Mouse (Mus musculus): ENCODE data around the gene Cd164l2.

Gene Cd164l2

DNA sequence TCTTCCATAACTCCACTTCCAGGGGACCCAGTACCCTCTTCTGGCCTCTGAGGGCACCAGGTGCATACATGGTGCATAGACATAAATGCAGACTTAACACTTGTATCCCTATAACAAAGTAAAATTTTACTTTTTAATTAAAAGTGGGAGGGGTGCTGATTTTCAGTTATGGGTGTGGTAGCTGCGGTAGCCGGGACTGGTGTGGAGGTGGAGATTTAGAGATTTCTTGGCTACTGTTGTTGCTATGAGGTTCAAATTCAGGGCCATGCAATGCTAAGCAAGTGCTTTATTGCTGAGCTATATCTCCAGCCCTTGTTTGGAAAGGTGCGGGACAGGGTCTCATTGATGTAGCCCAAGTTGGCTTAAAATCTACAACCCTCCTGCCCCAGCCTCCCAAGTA is 6.8 kb downstream of the Cd164l2 start:
- DNase-seq (ENCODE audit: low read depth in 1 of 2, low spot score in 2 of 2) = no peak

DNA sequence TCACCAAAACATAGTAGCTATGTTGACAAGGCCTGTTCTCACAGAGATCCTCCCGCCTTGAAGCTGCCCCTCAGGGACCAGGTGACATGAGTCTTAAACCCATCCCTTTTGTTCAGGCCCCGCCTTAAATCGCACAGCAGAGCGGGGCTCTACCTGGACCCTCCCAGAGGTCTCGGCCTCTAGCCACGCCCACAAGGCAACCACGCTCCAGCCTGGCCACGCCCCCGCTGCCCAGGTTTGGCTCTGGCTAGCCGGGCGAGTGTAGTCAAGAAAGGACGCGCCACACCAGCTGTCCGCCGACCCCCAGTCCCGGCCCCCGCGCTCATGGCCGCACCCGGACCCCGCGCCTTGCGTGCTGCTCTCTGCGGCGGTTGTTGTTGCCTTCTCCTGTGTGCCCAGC is 8.7 kb downstream of the Cd164l2 start:
- no peak for DNase-seq (ENCODE audit: low read depth in 1 of 2, low spot score in 2 of 2)

- no peak for DNase-seq (ENCODE audit: low read depth in 1 of 2, low spot score in 2 of 2)
Observed at GRCm38 (mm10) chr4:133221701-133222100, 9.8 kb downstream of the Cd164l2 start.

- no peak for DNase-seq (ENCODE audit: low read depth in 1 of 2, low spot score in 2 of 2)
Observed at GRCm38 (mm10) chr4:133223875-133224274, 11.9 kb downstream of the Cd164l2 start.

- no peak for DNase-seq (ENCODE audit: low read depth in 1 of 2, low spot score in 2 of 2)
Observed at GRCm38 (mm10) chr4:133226073-133226472, 14.1 kb downstream of the Cd164l2 start.

- no peak for DNase-seq (ENCODE audit: low read depth in 1 of 2, low spot score in 2 of 2)
Observed at GRCm38 (mm10) chr4:133227636-133228035, 15.7 kb downstream of the Cd164l2 start.

- no peak for DNase-seq (ENCODE audit: low read depth in 1 of 2, low spot score in 2 of 2)
Observed at GRCm38 (mm10) chr4:133229582-133229981, 17.7 kb downstream of the Cd164l2 start.

DNA sequence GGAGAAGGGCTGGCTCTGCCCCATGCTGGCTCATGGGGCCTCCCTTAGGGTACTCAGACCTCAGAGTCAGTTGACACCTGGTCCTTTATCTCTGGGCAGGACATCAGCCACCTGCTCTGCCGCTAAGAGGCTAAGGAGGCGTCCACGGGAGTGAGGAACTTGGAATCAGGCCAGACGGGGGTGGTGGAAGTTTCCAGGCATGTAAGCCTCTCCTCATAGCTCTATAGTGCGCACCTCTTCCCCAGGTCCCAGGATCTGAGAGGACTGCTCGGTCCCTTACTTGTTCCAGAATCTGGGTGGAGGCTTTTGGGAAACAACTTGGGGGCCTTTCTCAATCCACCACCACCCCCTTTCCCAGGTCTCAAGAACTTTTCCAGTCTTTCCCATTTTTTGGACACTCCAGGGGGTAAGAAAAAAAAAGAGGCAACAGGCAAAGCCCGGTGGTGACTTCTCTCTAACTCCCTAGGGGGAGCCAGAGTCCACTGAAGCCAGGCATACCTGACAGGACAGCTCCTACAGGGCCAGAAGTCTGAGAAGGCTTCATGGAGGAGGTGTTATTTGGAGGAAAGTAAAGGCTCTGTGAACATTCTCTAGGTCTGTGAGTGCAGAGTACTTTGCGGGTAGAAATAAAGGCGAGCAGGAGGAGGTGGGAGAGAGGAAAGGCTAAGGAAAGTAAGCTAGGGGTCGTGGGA is 21.5 kb downstream of the Cd164l2 start:
- no peak for DNase-seq (ENCODE audit: low read depth in 1 of 2, low spot score in 2 of 2)

- no peak for DNase-seq (ENCODE audit: low read depth in 1 of 2, low spot score in 2 of 2)
Observed at GRCm38 (mm10) chr4:133234771-133235170, 22.8 kb downstream of the Cd164l2 start.

GRCm38 (mm10) chr4:133235415-133235814 is 23.5 kb downstream of the Cd164l2 start:
- DNase-seq (ENCODE audit: low read depth in 1 of 2, low spot score in 2 of 2) = no peak

DNA sequence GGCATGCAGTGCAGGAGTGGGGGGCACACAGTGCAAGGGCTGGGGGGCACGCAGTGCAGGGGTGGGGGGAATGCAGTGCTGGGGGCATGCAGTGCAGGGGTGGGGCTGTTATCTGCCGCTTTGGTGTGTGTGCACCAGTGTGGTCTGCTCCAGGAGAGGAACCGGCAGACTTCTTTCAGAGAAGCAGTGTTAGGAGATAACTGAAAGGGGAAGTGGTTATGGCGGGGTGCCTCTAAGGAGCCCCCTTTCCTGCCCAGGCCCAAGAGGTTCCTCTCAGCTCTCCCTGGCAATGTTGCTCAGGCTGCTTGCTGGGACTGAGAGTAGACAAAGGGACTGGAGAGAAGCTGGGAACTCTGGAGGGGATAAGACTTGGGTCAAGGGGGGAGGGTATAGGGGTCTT is 26.0 kb downstream of the Cd164l2 start:
- DNase-seq (ENCODE audit: low read depth in 1 of 2, low spot score in 2 of 2) = peak in 1 of 2 experiments; percentile 22

DNA sequence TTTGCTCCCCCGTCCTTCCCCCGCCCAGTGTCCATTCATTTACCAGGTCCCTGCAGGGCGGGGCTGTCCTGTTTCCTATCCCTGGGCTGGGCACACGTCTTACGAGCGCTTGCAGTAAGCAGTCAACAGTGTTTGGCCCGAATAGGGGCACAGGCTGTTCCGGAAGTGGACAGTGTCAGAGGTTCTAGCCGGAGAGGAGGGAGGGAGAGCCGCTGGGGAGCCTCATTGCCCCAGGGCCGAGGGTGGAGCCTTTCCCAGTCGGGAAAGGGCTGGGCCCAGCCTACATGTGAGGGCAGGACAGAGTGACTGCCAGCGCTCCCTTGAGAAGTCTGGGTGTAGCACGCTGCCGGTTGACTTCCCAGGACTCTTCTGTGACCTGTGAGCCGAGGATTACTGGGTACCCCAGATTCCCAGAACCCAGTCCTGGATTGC is 28.6 kb downstream of the Cd164l2 start, which contains the start of gene Map3k6:
Gene Map3k6 (plus strand): TSS at position 329 of the 432 bp plus-strand sequence.
- peak; percentile 9 to 27 for DNase-seq (ENCODE audit: low read depth in 1 of 2, low spot score in 2 of 2)

DNA sequence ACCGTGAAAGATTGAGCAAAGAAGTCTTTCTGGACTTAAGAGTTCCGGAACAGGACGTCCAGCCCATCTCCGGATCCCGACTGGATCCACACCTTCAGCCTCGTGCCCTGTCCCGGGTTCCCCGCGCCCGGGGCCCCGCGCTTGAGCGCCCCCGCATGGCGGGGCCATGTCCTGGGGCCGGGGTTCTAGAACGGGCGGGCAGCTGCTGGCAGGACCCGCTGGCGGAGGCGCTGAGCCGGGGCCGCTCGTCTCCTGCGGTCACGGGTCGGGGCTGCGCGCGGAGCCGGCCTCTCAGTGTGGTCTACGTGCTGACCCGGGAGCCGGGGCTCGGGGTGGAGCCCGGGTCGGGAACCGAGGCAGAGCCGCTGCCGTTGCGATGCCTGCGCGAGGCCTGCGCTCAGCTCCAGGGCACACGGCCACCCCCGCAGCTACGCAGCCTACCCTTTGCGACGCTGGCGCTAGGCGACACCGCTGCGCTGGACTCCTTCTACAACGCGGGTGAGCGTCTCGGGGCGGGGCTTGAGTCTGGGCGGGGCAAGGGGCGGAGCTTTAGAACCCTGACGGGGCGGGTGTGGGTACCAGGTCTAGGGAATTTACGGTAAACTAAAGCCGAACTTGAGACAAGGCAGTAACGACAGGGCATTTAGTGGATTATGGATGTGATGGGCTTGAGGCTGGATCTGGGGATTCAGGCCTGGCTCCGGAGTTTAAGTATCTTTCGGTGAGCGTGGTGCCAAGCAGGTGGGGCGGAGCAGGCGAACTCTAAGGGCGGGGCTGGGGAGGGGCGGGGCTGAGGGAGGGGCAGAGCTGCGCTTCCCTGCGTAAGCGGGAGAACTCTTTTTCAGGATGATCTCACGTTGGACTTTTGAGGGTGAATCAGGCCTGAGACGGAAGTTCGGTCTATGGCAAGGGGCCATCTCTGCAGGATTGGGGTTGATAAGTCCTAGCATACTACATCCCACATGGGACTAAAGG is 29.3 kb downstream of the Cd164l2 start:
- peak; percentile 72 to 84 for DNase-seq (ENCODE audit: low read depth in 1 of 2, low spot score in 2 of 2)

GRCm38 (mm10) chr4:133241910-133242309 is 30.0 kb downstream of the Cd164l2 start:
- DNase-seq (ENCODE audit: low read depth in 1 of 2, low spot score in 2 of 2) = no peak

DNA sequence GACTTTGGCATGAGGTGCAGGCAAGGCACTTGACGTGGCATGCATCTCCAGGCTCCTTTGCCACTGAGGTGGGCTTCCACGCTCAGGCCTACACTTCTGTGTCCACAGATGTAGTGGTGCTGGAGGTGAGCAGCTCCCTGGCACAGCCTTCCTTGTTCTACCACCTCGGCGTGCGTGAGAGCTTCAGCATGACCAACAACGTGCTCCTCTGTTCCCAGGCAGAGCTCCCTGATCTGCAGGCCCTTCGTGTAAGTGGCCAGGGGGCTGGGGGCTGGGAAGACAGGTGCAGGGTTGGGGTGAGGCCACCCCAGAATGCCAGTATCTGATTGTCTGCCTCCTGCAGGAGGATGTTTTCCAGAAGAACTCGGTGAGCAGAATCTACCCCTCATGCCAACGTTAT is 30.8 kb downstream of the Cd164l2 start:
- no peak for DNase-seq (ENCODE audit: low read depth in 1 of 2, low spot score in 2 of 2)

DNA sequence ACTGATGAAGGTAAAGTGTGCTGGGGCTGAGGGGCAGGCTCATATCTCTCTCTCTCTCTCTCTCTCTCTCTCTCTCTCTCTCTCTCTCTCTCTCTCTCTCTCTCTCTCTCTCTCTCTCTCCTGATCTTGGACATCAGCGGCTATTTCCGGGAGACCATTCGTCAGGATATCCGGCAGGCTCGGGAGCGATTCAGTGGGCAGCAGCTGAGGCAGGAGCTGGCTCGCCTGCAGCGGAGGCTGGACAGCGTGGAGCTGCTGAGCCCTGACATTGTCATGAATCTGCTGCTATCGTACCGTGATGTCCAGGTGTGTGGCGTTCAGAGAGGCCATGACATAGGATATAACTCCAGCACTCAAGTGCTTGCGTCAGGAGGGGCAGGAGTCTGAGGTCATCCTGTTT is 31.6 kb downstream of the Cd164l2 start:
- no peak for DNase-seq (ENCODE audit: low read depth in 1 of 2, low spot score in 2 of 2)

- no peak for DNase-seq (ENCODE audit: low read depth in 1 of 2, low spot score in 2 of 2)
Observed at GRCm38 (mm10) chr4:133244289-133244688, 32.4 kb downstream of the Cd164l2 start.

DNA sequence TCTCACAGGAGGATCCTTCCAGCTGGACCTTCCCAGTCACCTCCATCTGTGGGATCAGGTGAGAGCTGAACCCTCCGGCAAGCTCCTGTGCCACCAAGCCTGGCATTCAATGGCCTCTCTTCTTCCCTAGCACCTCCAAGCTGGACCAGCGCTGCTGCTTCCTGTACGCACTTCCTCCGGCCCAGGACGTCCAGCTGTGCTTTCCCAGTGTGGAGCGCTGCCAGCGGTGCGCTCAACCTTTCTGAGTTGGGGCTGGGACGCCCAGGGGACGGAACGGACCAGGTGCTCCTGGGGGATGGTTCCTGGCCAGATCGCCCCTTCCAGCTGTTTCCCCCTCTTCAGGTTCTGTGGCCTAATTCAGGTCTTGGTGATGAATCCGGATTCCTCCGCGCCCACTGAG is 35.1 kb downstream of the Cd164l2 start:
- no peak for DNase-seq (ENCODE audit: low read depth in 1 of 2, low spot score in 2 of 2)

DNA sequence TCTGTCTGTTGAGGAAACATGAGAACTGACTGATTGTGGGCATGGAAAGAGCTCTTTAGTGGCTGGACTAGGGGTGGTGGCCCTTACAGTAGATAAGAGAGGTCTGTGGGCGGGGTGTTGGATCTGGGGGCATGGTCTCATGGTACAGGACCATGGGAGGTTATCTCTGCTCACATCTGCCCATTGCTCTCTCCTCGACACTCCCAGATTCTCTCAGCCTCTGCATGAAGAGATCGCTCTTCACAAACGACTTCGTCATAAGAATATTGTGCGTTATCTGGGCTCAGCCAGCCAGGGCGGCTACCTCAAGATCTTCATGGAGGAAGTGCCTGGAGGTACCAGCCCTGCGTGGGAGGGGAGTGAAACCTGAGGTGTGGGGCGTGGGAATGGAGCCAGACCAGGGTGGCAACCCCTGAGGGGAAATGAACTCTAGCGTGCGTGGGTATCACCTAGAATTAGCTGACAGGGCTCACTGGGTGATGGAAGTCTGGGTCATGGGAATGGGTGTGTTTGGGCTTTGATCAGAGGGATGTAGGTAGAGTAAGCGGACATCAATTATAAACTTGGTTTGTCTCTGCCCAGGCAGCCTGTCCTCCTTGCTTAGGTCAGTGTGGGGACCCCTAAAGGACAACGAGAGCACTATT is 36.0 kb downstream of the Cd164l2 start:
- no peak for DNase-seq (ENCODE audit: low read depth in 1 of 2, low spot score in 2 of 2)

DNA sequence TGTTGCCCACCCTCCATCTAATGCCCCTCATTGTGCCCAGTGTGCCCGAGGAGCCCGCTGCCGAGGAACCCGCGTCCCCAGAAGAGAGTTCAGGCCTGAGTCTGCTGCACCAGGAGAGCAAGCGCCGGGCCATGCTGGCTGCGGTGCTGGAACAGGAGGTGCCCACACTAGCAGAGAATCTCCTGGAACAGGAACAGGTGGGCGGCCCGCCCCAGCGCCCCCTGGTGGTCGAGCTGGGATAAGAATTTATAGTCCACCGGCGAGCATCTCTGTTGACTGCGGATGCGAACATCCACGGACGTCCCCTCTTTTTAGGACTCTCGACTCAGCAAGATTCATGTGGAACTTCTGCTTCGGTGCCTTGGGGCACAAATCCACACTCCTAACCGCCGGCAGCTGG is 38.7 kb downstream of the Cd164l2 start:
- DNase-seq (ENCODE audit: low read depth in 1 of 2, low spot score in 2 of 2) = peak; percentile 57 to 64

DNA sequence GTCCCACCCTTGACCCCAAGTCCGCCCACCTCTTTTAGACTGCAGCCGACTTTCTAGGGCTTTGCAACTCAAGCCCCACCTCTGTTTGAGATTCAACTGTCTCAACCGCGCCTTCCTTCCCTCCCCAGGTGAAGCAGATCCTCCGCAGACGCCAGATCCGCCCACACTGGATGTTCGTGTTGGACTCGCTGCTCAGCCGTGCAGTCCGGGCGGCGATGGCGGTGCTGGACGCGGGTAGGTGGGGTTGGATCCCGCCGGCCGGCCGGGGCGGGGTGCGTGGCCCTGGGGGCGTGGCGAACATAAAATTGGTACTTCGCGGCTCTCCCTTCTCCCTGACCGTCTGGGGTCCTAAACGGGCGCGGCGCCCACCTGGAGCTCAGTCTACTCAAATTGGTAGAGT is 39.3 kb downstream of the Cd164l2 start:
- DNase-seq (ENCODE audit: low read depth in 1 of 2, low spot score in 2 of 2) = no peak

DNA sequence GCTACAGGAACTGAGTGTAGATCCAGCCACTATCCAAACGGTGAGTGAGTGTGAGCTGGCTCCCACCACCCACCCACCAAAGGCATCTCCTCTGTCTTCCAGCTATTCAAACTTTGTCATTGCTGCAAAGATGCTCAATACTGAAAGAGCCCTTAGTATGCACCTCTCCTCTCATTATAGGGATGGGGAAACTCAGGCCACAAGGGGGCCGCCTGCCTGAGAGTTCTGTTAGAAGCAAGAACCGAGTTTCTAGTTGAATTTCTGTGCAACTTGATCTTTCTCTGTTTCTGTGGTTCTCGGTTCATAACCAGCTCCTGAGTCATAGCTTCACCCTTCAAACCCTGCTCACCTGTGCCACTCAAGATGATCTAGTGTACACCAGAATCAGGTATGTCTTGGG is 40.2 kb downstream of the Cd164l2 start:
- no peak for DNase-seq (ENCODE audit: low read depth in 1 of 2, low spot score in 2 of 2)
